In the genomic region with DNA sequence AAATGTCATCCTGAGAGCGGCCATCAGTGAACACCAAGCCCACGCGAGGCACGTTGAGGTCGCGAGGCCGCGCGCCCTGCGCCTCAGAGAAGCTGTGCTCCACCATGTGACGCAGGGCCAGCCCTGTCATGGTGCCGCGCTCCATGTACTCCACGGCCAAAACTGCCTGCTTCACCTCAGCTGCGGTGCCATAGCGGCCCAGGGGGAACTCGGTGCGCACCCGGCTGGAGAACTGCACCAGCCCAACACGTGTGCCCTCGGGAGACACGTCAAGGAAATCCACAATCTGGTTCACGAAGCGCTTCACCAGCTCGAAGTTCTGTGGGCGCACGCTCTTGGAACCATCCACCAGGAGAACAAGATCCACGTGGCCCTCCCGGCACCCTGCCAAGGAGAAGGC, we compare ENCODE assay signal across 21 mouse cellular contexts. TPM values are rescaled to one million over a fixed set of nuclear protein-coding genes. Genes with fewer than 3 reads are reported as not detected.
"Had no signal": no experiment of that assay in that cellular context is flagged by ENCODE, and none has a peak within 500 bp of the region (broad histone marks: within the 10 kb centered on the region; RNA-seq: fewer than 3 reads in every experiment).

No protein-coding gene starts in this region.

- H3K9ac ChIP-seq: lung, embryonic 14.5 days; midbrain, embryonic 13.5 days; neural tube, embryonic 13.5 days; neural tube, embryonic 15.5 days had no signal

- ATAC-seq: midbrain, embryonic 13.5 days; midbrain, embryonic 16.5 days had no signal

- H3K4me3 ChIP-seq: midbrain, embryonic 10.5 days; midbrain, embryonic 13.5 days; myocyte; neural tube, embryonic 13.5 days; neural tube, embryonic 15.5 days had no signal

- H3K36me3 ChIP-seq: midbrain, embryonic 10.5 days; midbrain, embryonic 13.5 days; neural tube, embryonic 13.5 days; neural tube, embryonic 15.5 days had no signal

- H3K4me2 ChIP-seq: lung, embryonic 14.5 days; midbrain, embryonic 13.5 days; neural tube, embryonic 13.5 days; neural tube, embryonic 15.5 days had no signal

- H3K9me3 ChIP-seq: neural tube, embryonic 13.5 days; neural tube, embryonic 15.5 days had no signal

- DNase-seq: lung, adult 18-20 months; lung, embryonic 14.5 days; lung, postnatal 10 days; lung, postnatal 4 days; retina, postnatal 1 day; right cerebral cortex, adult 18-20 months; right cerebral cortex, postnatal 25 days; right cerebral cortex, postnatal 4 days; spleen, adult 18-20 months; thymus, adult 18-20 months; thymus, postnatal 14 days; thymus, postnatal 36 days had no signal

- H3K27ac ChIP-seq: midbrain, embryonic 10.5 days; midbrain, embryonic 13.5 days; neural tube, embryonic 13.5 days; neural tube, embryonic 15.5 days had no signal

RNA-seq across cellular contexts. Expression of a gene that starts 4.2 kb away (rescaled TPM):
- total RNA-seq: megakaryocyte-erythroid progenitor cell, adult 5-6 weeks had no signal
- polyA plus RNA-seq: midbrain, embryonic 10.5 days; midbrain, embryonic 16.5 days had no signal

RNA-seq across cellular contexts. Expression of a gene that starts 9.8 kb away (rescaled TPM):
- total RNA-seq: megakaryocyte-erythroid progenitor cell, adult 5-6 weeks had no signal
- polyA plus RNA-seq: midbrain, embryonic 10.5 days; midbrain, embryonic 13.5 days; neural tube, embryonic 11.5 days; thymus, postnatal 0 days had no signal

RNA-seq across cellular contexts. Expression of a gene that starts 11.8 kb away (rescaled TPM):
- polyA plus RNA-seq: midbrain, embryonic 10.5 days had no signal
